Mouse (Mus musculus) midbrain, embryonic 11.5 days (tissue): Measurements from ENCODE around the gene Hras. TPM values are rescaled to one million over a fixed set of nuclear protein-coding genes. Genes with fewer than 3 reads are reported as not detected.

Experiments used
- ATAC-seq: fragments of 200-750 bp; cut with Nextera tagmentation; 2 replicates; pipeline ENCODE4 v1.8.0; 2017; ENCODE audit warnings: moderate TSS enrichment, moderate library complexity; ENCODE audit not compliant: low FRiP score
- DNase-seq: peaks from one replicate; pipeline ENCODE4 v3.0.0; 2015; ENCODE audit warnings: low spot score; ENCODE audit errors: missing footprints
- H3K27ac ChIP-seq: fragments of 300-500 bp; sonication (generic); 2 replicates; pipeline ENCODE4 v1.5.1; 2014; ENCODE audit warnings: low read depth, low read length
- H3K27me3 ChIP-seq: fragments of 300-500 bp; sonication (generic); 2 replicates; pipeline ENCODE4 v1.6.1; 2014; ENCODE audit warnings: mild to moderate bottlenecking, low read length, moderate library complexity, mixed read lengths; ENCODE audit not compliant: control insufficient read depth, insufficient read depth
- H3K36me3 ChIP-seq: fragments of 300-500 bp; sonication (generic); 2 replicates; pipeline ENCODE4 v1.6.1; 2014; ENCODE audit warnings: mild to moderate bottlenecking, low read length, moderate library complexity, mixed read lengths; ENCODE audit not compliant: control insufficient read depth, insufficient read depth
- H3K4me1 ChIP-seq: fragments of 300-500 bp; sonication (generic); 2 replicates; pipeline ENCODE4 v1.6.1; 2014; ENCODE audit warnings: low read length; ENCODE audit not compliant: control insufficient read depth, insufficient read depth
- H3K4me2 ChIP-seq: fragments of 300-500 bp; sonication (generic); 2 replicates; pipeline ENCODE4 v1.6.1; 2014; ENCODE audit warnings: mild to moderate bottlenecking, moderate library complexity
- H3K4me3 ChIP-seq: fragments of 300-500 bp; sonication (generic); 2 replicates; pipeline ENCODE4 v1.5.1; 2014; ENCODE audit warnings: low read depth, low read length
- H3K9ac ChIP-seq: fragments of 300-500 bp; sonication (generic); 2 replicates; pipeline ENCODE4 v1.6.1; 2014; ENCODE audit warnings: low read length
- H3K9me3 ChIP-seq: fragments of 300-500 bp; sonication (generic); 2 replicates; pipeline ENCODE4 v1.6.1; 2016; ENCODE audit warnings: low read length; ENCODE audit not compliant: control insufficient read depth
- WGBS: fragments of 180-500 bp; shearing (Covaris S2); extraction: QIAGEN DNeasy Blood & Tissue Kit; methylation state at CpG from one replicate; pipeline ENCODE4 v1.1.7; 2014; 5-methylcytosine and 5-hydroxymethylcytosine counted together
- polyA plus RNA-seq: library from polyadenylated mRNA; unstranded; fragments of >200 nt; fragmentation: Nextera tagmentation; extraction: Ambion mirVana; gene quantifications from 2 replicates; pipeline ENCODE4 v1.2.1, GENCODE M21; 2014

The Hras gene
- polyA plus RNA-seq, 1 experiment from 2014 or later: 103 TPM

GRCm38 (mm10) chr7:141222126-141222467 is 28.3 kb upstream of the Hras start:
- WGBS: 18% methylated on average over 8 of the region's 8 CpGs
- ATAC-seq: no peak
- H3K4me2 ChIP-seq: peak overlapping the region; percentile 83

DNA sequence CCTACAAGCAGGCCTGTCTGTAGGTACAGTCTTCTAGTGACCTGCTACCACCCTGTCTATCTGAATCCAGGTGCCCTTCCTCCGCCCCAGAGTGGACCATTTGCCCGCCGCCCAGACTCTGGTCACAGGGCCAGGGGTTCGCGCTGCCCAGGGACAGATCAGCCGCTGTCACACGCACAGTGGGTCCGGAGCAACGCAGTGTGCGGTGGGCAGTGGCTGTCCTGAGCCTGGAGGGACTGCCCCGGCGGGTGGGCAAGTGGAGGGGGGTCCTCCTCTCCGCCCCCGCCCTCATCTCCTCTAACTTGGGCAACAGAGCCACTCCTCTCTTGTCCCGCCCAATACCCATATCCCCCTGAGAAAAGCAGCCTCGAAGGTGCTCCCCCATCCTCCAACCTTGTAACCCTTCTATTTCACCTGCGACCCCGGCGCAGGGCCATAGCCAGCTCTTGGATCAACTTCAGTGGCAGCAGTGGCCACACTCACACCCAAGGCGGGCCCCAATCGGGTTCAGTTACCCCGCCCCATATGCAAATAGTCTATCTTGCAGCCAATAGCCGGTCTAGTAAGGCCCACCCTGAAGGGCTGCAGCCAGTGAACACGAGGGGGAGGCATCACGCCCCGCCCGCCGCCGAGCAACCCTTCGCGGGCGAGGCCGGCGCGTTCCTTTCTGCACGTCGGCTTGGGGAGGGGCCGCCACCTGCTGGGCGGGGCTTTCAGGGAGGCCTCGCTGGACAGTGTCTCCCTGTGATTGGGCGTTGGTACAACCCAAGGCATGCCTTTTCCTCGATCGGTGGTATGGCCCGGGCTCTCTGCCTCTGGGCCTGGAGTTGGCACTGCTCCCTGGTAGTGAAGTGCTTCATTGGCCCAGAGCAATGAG is 27.7 kb upstream of the Hras start:
- peak overlapping the region; percentile 69; the same call in 1 of the 2 replicates for H3K27ac ChIP-seq
- 0 out of 2 replicates have a peak, but pooled peaks cover 2% of the 10 kb centered on the region for H3K36me3 ChIP-seq
- peak overlapping the region; percentile 83 for H3K4me2 ChIP-seq
- peak overlapping the region; percentile 66 for H3K9ac ChIP-seq
- WGBS: 2% methylated on average over 44 of the region's 44 CpGs
- DNase-seq: peak; percentile 100
- peaks cover 16% of the 10 kb centered on the region for H3K4me1 ChIP-seq
- no peaks in the 10 kb centered on the region for H3K27me3 ChIP-seq
- H3K4me3 ChIP-seq: peak overlapping the region; percentile 40
- H3K9me3 ChIP-seq: no peaks in the 10 kb centered on the region
- peak; percentile 98 for ATAC-seq

More at GRCm38 (mm10) chr7:141222126-141222467, 28.3 kb upstream of the Hras start:
- Histone ChIP-seq H3K9me3 (no peaks in the 10 kb centered on the region), H3K36me3 (0 out of 2 replicates have a peak, but pooled peaks cover 2% of the 10 kb centered on the region), H3K9ac (peak overlapping the region; percentile 39; the same call in 1 of the 2 replicates), H3K27ac (peak overlapping the region; percentile 69; the same call in 1 of the 2 replicates), H3K4me1 (peaks cover 12% of the 10 kb centered on the region), H3K27me3 (no peaks in the 10 kb centered on the region), H3K4me3 (peak overlapping the region; percentile 40)
- no peak for DNase-seq

DNA sequence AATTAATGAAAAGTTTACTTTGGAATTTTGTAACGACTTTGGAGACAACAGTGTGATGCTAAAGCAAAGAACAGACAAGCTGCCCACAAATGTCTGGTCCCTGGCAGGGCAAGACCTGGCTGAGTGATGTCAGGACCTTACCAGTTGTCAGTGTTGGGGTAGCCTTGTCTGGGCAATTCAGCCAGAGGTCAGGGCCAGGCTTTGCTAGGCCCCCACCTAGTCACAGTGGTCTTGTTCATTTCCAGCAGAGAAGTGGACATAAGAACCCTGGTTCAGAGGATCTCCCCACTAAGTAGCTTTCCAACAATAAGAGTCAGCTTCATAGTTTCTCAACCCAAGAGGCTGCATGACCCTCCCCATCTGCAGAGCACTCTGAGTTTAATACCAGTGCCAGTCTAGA is 26.6 kb upstream of the Hras start:
- no peak overlapping the region for H3K4me3 ChIP-seq
- DNase-seq (peak; percentile 70), ATAC-seq (no peak)
- no peak overlapping the region for H3K9ac ChIP-seq
- no peaks in the 10 kb centered on the region for H3K27me3 ChIP-seq
- no peak overlapping the region for H3K4me2 ChIP-seq
- no peaks in the 10 kb centered on the region for H3K9me3 ChIP-seq
- H3K27ac ChIP-seq: no peak overlapping the region
- H3K4me1 ChIP-seq: peaks cover 20% of the 10 kb centered on the region
- WGBS: 79% methylated on average over 1 of the region's 1 CpGs
- 0 out of 2 replicates have a peak, but pooled peaks cover 2% of the 10 kb centered on the region for H3K36me3 ChIP-seq

DNA sequence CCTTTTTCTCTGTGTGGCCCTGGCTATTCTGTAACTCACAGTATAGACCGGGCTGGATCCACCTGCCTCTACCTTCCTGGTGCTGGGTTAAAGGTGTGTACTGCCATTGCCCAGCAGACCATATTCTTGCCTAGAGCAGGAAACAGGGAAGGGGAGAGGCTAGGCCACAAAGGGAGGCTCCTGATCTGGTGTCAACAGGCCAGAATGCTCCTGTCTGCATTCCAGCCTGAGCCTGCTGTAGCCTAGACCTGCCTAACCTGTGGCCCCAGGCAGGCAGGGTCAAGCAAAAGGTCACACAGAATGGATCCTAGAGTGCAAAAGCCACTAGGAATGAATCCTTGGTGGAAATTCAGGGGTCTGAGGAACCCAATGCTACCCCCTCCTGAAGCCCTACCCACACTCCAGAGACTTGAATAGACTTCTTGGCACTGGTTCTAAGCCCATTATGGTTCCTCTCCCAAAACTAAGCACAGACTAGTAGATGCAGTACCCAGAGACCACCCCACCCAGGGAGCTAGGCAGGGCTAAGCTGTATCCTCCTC is 25.8 kb upstream of the Hras start:
- Histone ChIP-seq H3K36me3 (0 out of 2 replicates have a peak, but pooled peaks cover 2% of the 10 kb centered on the region), H3K4me2 (no peak overlapping the region), H3K27me3 (no peaks in the 10 kb centered on the region), H3K4me1 (peaks cover 25% of the 10 kb centered on the region), H3K4me3 (no peak overlapping the region), H3K9me3 (no peaks in the 10 kb centered on the region), H3K27ac (no peak overlapping the region), H3K9ac (no peak overlapping the region)
- ATAC-seq: no peak
- peak; percentile 59 for DNase-seq
- whole genome bisulfite sequencing: 93% methylated on average over 1 of the region's 1 CpGs

GRCm38 (mm10) chr7:141218557-141219133 is 24.8 kb upstream of the Hras start:
- DNase-seq (peak; percentile 60), ATAC-seq (no peak)
- H3K4me3 ChIP-seq: no peak overlapping the region
- no peak overlapping the region for H3K9ac ChIP-seq
- WGBS: 83% methylated on average over 5 of the region's 5 CpGs
- H3K27ac ChIP-seq: no peak overlapping the region
- 0 out of 2 replicates have a peak, but pooled peaks cover 2% of the 10 kb centered on the region for H3K36me3 ChIP-seq
- no peaks in the 10 kb centered on the region for H3K27me3 ChIP-seq
- peaks cover 25% of the 10 kb centered on the region for H3K4me1 ChIP-seq
- H3K9me3 ChIP-seq: no peaks in the 10 kb centered on the region
- no peak overlapping the region for H3K4me2 ChIP-seq

DNA sequence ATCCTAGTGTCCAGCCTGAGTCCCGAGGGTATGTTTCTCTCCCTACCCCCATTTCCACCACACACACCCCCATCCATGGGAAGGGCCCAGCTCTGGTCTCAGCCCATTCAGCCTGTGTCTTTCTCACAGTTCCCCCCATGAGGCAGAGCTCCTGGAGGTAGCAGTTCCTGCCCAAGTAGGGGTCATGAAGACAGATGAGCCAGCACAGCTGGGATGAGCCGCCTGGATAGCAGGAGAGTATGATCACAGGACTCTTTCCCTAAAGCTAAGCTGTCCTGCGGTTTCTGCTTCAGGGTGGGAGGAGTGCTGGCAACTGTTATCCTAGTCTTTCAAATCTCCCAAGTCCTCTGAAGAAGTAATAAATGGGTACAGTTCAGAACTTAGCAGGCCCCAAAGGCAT is 24.3 kb upstream of the Hras start:
- peak; percentile 2 for DNase-seq
- Histone ChIP-seq H3K27ac (no peak overlapping the region), H3K4me1 (peaks cover 25% of the 10 kb centered on the region), H3K27me3 (no peaks in the 10 kb centered on the region), H3K36me3 (0 out of 2 replicates have a peak, but pooled peaks cover 2% of the 10 kb centered on the region), H3K4me2 (no peak overlapping the region), H3K4me3 (no peak overlapping the region), H3K9me3 (no peaks in the 10 kb centered on the region), H3K9ac (no peak overlapping the region)
- no peak for ATAC-seq
- WGBS: 81% methylated on average over 3 of the region's 3 CpGs

DNA sequence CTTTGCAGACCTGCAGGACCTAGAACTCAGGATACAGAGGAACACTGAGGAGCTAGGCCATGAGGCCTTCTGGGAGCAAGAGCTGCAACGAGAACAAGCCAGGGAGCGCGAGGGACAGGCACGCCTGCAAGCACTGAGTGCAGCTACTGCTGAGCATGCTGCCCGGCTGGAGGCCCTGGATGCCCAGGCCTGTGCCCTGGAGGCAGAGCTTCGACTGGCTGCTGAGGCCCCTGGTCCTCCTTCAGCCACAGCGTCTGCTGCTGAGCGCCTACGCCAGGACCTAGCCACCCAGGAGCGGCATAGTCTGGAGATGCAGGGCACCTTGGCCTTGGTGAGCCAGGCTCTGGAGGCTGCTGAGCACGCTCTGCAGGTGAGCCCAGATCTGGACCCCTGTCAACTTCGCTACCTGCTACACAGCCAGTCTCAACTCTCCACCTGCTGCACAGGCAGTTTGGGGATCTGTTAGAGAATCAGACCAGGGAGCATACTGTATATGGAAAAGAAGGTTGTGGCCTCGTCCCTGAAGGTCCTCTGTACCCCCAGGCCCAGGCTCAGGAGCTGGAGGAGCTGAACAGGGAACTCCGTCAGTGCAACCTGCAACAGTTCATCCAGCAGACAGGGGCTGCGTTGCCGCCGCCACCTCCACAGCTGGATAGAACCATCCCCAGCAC is 23.7 kb upstream of the Hras start:
- H3K4me1 ChIP-seq: peaks cover 25% of the 10 kb centered on the region
- WGBS: 91% methylated on average over 17 of the region's 17 CpGs
- H3K27me3 ChIP-seq: no peaks in the 10 kb centered on the region
- no peak overlapping the region for H3K4me3 ChIP-seq
- H3K9me3 ChIP-seq: no peaks in the 10 kb centered on the region
- no peak overlapping the region for H3K4me2 ChIP-seq
- no peak overlapping the region for H3K27ac ChIP-seq
- ATAC-seq (no peak), DNase-seq (peak; percentile 28)
- no peak overlapping the region for H3K9ac ChIP-seq
- H3K36me3 ChIP-seq: 0 out of 2 replicates have a peak, but pooled peaks cover 2% of the 10 kb centered on the region

DNA sequence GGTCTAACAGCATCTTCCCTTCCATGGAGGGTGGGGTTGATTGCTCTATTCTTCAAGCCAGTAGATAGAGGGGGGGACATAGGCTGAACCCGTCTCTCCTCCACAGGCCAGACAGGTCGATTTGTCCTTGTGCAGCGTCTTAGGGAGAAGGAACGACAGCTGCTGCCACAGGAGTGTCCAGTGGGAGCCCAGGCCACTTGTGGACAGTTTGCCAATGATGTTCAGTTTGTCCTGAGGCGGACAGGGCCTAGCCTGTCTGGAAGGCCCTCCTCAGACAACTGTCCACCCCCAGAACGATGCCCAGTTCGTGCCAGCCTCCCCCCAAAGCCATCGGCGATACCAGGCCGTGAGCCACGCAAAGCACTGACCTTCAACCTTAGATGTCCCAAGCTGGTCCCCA is 23.1 kb upstream of the Hras start:
- H3K9ac ChIP-seq: no peak overlapping the region; the same call in 1 of the 2 replicates
- H3K4me1 ChIP-seq: peaks cover 19% of the 10 kb centered on the region
- H3K27me3 ChIP-seq: no peaks in the 10 kb centered on the region
- no peak overlapping the region; the same call in 1 of the 2 replicates for H3K4me3 ChIP-seq
- WGBS: 85% methylated on average over 11 of the region's 11 CpGs
- 0 out of 2 replicates have a peak, but pooled peaks cover 2% of the 10 kb centered on the region for H3K36me3 ChIP-seq
- H3K27ac ChIP-seq: no peak overlapping the region
- no peaks in the 10 kb centered on the region for H3K9me3 ChIP-seq
- ATAC-seq (no peak), DNase-seq (peak; percentile 72)
- no peak overlapping the region; the same call in 1 of the 2 replicates for H3K4me2 ChIP-seq
